Mouse (Mus musculus) telencephalon, adult 2 months (tissue): ENCODE measurements around the gene Ubald2.

Source experiments
- DNase-seq: peaks from one replicate; pipeline ENCODE4 v3.0.0-alpha.2; 2011; ENCODE audit warnings: low read depth, low spot score

The Ubald2 gene

DNA sequence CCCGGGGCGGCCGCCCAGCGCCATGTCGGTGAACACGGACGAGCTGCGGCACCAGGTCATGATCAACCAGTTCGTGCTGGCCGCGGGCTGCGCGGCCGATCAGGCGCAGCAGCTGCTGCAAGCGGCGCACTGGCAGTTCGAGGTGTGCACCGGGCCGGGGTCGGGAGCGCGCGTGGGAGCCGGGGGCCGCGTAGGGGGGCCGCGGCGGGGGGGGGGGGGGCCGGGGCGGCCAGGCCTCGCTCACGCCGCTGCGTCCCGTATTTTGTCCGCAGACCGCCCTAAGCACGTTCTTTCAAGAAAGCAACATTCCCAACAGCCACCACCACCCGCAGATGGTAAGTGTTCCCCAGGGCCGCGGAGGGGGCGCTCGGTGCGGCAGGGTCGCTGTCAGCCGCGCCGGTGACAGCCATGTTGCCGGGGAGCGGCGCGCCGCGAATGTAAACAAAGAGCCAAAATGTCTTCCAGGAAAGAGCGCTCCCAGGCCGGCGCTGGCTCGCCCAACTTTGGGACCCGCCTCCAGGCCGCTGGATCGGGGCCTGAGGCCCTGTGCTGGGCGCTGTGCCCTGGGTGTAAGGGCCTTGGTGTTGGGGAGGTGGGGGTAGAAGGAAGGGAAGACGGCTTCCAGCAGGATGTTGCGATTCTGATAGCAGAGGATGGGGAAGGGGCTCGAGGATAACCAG, 533 bp downstream of the Ubald2 start:
- DNase-seq, result no peak

DNA sequence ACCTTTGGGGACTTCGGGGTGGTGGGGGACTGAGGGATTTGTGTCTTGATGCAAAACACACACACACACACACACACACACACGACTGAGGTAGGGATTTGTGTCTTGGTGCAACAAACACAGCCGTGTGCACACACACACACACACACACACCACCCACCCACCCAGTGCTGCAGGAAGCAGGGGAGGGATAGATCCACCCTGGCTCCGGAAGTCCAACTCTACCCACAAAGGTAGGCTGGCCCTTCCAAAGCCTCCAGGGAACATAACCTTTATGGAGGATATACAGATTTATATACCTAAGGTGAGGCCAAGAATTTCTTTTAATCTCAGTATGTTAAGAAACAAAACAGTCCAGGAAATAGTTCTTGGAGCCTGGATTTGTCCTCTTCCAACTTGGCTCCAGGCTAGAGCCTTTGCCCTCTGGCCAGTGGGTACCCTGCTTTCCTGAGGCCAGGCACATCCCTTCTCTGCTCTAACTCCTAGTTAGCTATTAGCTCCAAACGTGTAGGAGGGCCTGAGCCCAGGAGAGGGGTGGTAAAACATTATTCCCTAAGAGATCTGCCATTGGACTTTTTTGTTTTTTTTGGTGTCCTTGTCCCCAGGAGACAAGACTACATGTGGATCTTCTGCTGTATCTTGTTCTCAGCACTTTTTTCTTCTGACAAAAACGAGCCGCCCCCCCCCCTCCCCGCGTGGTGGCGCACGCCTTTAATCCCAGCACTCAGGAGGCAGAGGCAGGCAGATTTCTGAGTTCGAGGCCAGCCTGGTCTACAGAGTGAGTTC, 1.3 kb downstream of the Ubald2 start:
- no peak for DNase-seq

DNA sequence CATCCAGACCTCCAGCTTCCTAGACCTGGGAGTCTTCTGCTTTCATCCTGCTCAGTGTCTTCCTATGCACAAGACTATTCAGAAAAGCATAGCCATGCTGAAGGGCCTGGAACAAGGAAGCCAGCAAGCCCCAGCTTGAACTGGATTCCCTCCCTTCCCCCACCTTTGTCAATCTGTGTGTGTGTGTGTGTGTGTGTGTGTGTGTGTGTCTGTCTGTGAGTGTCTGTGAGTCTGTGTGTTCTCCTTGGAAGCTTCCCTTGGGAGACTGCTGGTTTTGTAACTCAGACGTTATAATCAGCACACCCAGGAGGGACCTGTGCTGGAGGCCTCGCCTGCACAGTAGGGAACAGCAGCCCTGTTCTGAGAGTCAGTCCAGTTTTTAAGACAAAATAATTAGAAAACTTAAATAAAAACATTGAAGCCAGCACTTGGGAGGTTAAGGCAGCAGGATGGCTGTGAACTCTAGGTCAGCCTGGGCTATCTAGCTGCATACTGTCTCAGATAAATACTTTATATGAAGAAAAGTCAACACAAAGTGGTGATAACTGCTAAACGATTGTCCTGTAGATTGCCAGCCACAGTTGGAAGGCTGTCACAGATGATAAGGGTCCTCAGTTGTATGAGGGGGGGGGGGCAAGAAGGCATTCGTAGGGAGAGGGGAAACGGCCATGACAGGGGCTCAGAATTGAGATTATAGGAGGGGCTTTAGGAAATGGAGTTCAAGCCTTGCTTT, 2.3 kb downstream of the Ubald2 start:
- DNase-seq, result no peak

DNA sequence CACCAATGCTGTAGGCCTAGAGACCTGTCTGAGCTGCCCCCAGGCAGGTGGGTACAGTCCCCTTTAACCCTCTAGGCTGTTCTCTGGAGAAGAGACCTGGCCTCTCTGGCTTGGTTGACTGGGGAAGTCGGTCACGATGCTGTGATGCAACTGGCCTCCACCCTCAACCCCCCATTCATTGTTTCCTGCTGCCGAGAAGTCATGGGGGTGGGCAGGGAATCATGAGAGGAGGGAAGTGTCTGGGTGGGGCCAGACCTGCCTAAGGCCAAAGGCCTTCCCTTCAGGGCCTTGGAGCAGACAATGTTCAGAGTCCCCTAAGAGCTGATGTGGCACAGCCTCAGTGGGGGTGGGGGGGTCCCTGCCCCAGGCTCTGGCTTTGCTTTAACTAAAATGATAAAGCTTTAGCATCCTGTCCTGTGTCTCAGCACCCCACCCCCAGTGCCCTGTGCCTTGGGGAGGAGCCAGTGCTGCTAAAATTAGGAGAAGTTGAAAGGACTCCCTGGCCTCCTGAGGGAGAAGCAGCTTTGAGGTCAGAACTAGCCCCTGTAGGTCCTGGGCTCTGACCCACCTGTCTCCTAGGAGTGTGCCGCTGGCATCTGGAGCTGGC, 2.9 kb downstream of the Ubald2 start:
- no peak for DNase-seq

- no peak for DNase-seq
Observed at GRCm38 (mm10) chr11:116437541-116437940, 3.6 kb downstream of the Ubald2 start.

DNA sequence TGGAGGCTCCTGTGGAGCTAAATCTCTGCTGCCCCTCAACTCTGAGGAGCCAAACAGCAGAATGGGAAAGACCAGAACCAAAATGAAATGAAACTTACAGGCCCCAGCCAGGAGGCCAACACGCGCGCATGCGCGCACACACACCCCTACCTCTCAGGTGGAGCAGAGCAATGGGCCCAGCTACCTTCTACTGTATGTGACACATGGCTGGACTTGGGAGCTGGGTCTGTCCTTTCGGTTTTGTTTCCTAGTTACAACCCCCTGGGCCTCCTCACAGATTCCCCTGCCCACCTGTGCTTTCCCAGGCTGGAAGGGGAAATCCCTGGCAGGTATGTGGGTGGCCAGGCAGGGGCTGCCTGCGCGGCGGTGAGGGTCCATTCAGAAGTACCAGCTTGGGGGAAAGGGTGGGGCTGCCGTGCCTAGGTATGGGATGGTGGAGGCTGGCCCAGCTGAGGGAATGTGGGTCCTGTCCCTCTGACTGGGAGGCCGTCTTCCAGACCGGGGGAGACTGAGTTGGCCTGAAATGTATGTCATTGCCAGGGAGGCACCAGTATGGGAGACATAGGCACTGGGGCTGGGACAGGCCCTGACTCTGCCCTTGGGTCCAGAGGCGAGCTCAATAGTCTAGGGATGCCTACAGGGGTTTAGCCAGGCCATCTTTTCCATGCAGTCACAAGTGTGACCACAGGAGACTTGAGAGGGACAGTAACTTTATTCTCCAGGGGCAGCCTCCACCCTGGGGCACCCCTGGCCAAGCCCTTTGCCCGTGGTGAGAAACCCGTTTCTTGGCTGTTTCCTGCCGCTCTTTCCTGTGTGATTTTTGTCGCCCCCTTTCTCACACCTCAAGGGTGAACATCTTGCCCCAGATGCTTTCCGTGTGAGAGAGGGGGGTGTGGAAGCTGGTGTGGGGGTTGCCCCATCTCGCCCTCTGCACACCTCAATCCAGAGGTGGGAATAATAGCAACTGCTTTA, 5.7 kb downstream of the Ubald2 start:
- no peak for DNase-seq

- no peak for DNase-seq
Observed at GRCm38 (mm10) chr11:116440408-116441068, 6.6 kb downstream of the Ubald2 start.

GRCm38 (mm10) chr11:116442129-116442866, 8.4 kb downstream of the Ubald2 start:
- no peak for DNase-seq

GRCm38 (mm10) chr11:116442867-116443177, 8.9 kb downstream of the Ubald2 start:
- DNase-seq, result no peak

- DNase-seq, result no peak
Observed at GRCm38 (mm10) chr11:116443311-116443710, 9.4 kb downstream of the Ubald2 start.

- no peak for DNase-seq
Observed at GRCm38 (mm10) chr11:116443935-116444334, 10.0 kb downstream of the Ubald2 start.

GRCm38 (mm10) chr11:116445596-116446307, 11.9 kb downstream of the Ubald2 start:
- DNase-seq, result peak; percentile 49

DNA sequence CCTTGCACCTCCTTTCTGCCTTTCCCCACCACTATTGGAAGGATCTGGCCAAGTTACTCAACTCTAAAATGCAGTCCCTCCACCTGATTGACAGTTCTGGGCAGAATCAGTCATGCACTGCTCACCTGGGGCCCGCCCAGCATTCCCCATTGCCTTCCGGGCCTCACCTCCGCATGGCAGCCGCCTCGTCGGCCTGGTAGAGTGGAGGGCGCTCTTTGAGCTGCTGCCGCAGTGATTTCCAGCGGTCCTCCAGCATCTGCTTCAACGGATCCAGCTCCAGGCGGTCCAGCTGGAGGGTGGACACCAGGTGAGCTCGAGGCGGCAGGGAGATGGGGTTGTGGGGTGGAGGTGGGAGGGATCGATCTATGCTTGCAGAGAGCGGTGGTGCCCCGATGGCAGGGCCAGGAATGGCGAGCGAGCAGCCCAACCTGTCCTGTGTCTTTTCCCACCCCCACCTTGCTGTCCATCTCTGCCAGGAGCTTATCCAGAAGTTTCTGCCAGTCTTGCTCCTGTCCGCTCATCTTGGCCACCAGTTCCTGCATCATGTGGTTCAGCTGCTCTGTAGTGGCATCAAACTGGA, 12.5 kb downstream of the Ubald2 start:
- DNase-seq, result no peak

- no peak for DNase-seq
Observed at GRCm38 (mm10) chr11:116447822-116448221, 13.9 kb downstream of the Ubald2 start.

DNA sequence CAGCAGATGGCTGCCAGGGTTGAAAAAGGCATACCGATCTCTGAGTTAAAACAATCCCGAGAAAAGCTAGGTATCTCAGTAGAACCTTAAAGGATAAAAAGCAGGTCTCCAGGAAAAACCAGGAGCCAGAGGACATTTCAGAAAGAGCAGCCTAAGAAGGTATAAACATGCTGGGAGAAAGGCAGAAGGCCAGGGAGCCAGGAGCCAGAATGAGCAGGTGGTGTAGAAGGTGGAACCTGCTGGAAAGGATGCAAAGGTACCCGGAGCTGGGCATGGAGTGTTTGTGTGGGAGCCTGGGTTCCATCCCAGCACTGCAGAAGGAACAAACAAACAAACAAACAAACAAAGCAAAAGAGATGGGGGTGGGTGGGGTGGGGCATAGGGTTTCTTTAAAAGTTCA, 15.4 kb downstream of the Ubald2 start:
- no peak for DNase-seq

- DNase-seq, result no peak
Observed at GRCm38 (mm10) chr11:116453889-116454288, 20.0 kb downstream of the Ubald2 start.

DNA sequence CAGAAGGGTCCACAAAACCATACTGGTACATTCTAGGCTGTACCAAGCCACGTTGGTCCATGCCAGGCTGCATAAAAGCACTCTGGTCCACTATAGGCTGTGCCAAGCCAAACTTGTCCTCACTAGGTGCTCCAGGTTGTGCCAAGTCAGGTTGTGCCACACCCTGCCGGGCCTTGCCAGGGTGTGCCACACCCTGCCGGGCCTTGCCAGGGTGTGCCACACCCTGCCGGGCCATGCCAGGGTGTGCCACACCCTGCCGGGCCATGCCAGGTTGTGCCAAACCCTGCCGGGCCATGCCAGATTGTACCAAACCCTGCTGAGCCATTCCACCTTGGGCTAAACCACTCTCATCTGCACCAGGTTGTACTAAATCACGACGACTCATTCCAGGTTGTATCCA, 22.3 kb downstream of the Ubald2 start:
- no peak for DNase-seq

- no peak for DNase-seq
Observed at GRCm38 (mm10) chr11:116459786-116460185, 25.9 kb downstream of the Ubald2 start.

DNA sequence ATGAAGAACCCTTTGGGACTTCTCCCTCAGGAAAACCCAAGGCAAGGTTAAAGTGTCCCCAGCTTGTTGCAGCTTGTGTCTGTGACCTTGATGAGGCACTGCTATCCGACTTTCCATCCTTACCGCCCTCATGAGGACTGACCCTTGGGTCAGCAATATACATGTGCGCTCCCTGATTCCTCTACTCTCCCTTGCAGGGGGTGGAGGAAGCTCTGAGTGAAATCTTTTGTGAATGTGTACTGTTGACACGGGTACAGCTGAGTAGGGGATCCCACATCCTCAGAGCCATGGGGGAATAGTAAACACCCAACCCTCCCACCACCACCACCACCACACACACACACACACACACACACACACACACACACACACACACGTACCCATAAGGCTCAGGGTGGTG, 29.4 kb downstream of the Ubald2 start:
- no peak for DNase-seq
